Mouse (Mus musculus): ENCODE data around the gene Snn. TPM values are rescaled to one million over a fixed set of nuclear protein-coding genes. Genes with fewer than 3 reads are reported as not detected.

Snn gene
- polyA plus RNA-seq, 1 experiment from 2014 or later: 2.4 TPM

- Histone ChIP-seq H3K27ac (replicated peaks) (no peak overlapping the region), H3K27me3 (no peaks in the 10 kb centered on the region), H3K36me3 (replicated peaks) (no peaks in the 10 kb centered on the region), H3K9ac (no peak overlapping the region), H3K4me2 (no peak overlapping the region), H3K9me3 (replicated peaks) (no peaks in the 10 kb centered on the region), H3K4me3 (replicated peaks) (no peak overlapping the region), H3K4me1 (replicated peaks) (no peaks in the 10 kb centered on the region)
- ATAC-seq (ENCODE audit: insufficient read depth): no peak
- WGBS (ENCODE audit: insufficient replicate concordance): 62% methylated on average over 5 of the region's 5 CpGs
These were observed 37.1 kb upstream of the Snn start for GRCm38 (mm10) chr16:11023618-11024017.

DNA sequence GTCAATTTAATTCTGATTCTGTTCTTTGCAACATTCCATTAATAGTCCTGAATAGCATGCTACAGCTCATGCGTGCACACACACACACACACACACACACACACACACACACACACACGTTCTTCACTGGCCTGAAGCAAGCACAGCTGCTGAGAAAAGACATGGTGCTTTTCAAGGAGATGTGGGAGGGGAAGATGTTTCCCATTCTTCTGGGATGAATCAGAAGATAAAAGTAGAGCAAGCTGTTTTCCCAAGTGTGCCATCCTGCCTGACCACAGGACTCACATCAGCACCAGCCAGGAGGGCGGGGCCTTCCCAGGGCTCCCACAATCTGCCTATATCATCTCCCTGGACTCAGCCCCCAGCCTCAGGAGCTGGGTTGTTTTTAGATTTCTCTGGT is 35.9 kb upstream of the Snn start:
- ATAC-seq (ENCODE audit: insufficient read depth): no peak

GRCm38 (mm10) chr16:11028206-11028605 is 32.5 kb upstream of the Snn start:
- Histone ChIP-seq H3K9ac (no peak overlapping the region), H3K4me3 (replicated peaks) (no peak overlapping the region), H3K4me2 (no peak overlapping the region), H3K4me1 (replicated peaks) (no peaks in the 10 kb centered on the region), H3K9me3 (replicated peaks) (no peaks in the 10 kb centered on the region), H3K27me3 (no peaks in the 10 kb centered on the region), H3K27ac (replicated peaks) (no peak overlapping the region), H3K36me3 (replicated peaks) (no peaks in the 10 kb centered on the region)
- WGBS (ENCODE audit: insufficient replicate concordance): 64% methylated on average over 7 of the region's 7 CpGs
- no peak for ATAC-seq (ENCODE audit: insufficient read depth)

More for the DNA sequence above, 35.9 kb upstream of the Snn start:
- H3K4me3 ChIP-seq (replicated peaks): no peak overlapping the region
- no peak overlapping the region for H3K27ac ChIP-seq (replicated peaks)
- H3K27me3 ChIP-seq: no peaks in the 10 kb centered on the region
- H3K36me3 ChIP-seq (replicated peaks): no peaks in the 10 kb centered on the region
- H3K9me3 ChIP-seq (replicated peaks): no peaks in the 10 kb centered on the region
- 55% methylated on average over 3 of the region's 3 CpGs for WGBS (ENCODE audit: insufficient replicate concordance)
- H3K9ac ChIP-seq: no peak overlapping the region
- H3K4me1 ChIP-seq (replicated peaks): no peaks in the 10 kb centered on the region
- no peak overlapping the region for H3K4me2 ChIP-seq

GRCm38 (mm10) chr16:11030844-11031243 is 29.9 kb upstream of the Snn start:
- Histone ChIP-seq H3K4me2 (no peak overlapping the region), H3K9ac (no peak overlapping the region), H3K9me3 (replicated peaks) (no peaks in the 10 kb centered on the region), H3K4me3 (replicated peaks) (no peak overlapping the region), H3K36me3 (replicated peaks) (no peaks in the 10 kb centered on the region), H3K27ac (replicated peaks) (no peak overlapping the region), H3K27me3 (no peaks in the 10 kb centered on the region), H3K4me1 (replicated peaks) (no peaks in the 10 kb centered on the region)
- ATAC-seq (ENCODE audit: insufficient read depth): no peak
- 26% methylated on average over 4 of the region's 4 CpGs for WGBS (ENCODE audit: insufficient replicate concordance)

GRCm38 (mm10) chr16:11031320-11031719 is 29.4 kb upstream of the Snn start:
- Histone ChIP-seq H3K9me3 (replicated peaks) (no peaks in the 10 kb centered on the region), H3K4me3 (replicated peaks) (no peak overlapping the region), H3K9ac (no peak overlapping the region), H3K27me3 (no peaks in the 10 kb centered on the region), H3K27ac (replicated peaks) (no peak overlapping the region), H3K4me2 (no peak overlapping the region), H3K4me1 (replicated peaks) (no peaks in the 10 kb centered on the region), H3K36me3 (replicated peaks) (no peaks in the 10 kb centered on the region)
- WGBS (ENCODE audit: insufficient replicate concordance): 39% methylated on average over 3 of the region's 3 CpGs
- no peak for ATAC-seq (ENCODE audit: insufficient read depth)

- WGBS (ENCODE audit: insufficient replicate concordance): 0% methylated on average over 4 of the region's 4 CpGs
- H3K4me3 ChIP-seq (replicated peaks): no peak overlapping the region
- H3K4me1 ChIP-seq (replicated peaks): no peaks in the 10 kb centered on the region
- H3K9ac ChIP-seq: no peak overlapping the region
- ATAC-seq (ENCODE audit: insufficient read depth): no peak
- H3K9me3 ChIP-seq (replicated peaks): no peaks in the 10 kb centered on the region
- no peak overlapping the region for H3K4me2 ChIP-seq
- no peak overlapping the region for H3K27ac ChIP-seq (replicated peaks)
- H3K36me3 ChIP-seq (replicated peaks): no peaks in the 10 kb centered on the region
- no peaks in the 10 kb centered on the region for H3K27me3 ChIP-seq
These were observed 26.4 kb upstream of the Snn start for GRCm38 (mm10) chr16:11034193-11034803.

DNA sequence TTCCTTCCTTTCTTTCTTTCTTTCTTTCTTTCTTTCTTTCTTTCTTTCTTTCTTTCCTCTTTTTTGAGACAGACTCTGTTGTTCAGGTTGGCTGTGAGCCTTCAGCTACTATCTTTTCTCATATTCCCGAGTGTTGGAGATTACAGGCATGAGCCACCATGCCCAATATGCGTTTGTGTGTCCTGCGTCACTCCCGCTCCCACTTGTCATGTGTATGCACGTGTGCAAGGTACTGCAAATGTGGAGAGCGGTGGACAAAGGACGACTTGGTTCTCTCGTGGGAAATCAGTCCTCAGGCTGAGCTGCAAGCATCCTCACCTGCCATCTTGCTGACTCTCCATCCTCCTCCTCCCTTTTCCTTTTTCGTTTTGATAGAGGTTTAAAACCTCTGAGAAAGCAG is 25.5 kb upstream of the Snn start:
- ATAC-seq (ENCODE audit: insufficient read depth): no peak
- Histone ChIP-seq H3K36me3 (replicated peaks) (no peaks in the 10 kb centered on the region), H3K4me2 (no peak overlapping the region), H3K9ac (no peak overlapping the region), H3K4me1 (replicated peaks) (no peaks in the 10 kb centered on the region), H3K27me3 (no peaks in the 10 kb centered on the region), H3K9me3 (replicated peaks) (no peaks in the 10 kb centered on the region), H3K27ac (replicated peaks) (no peak overlapping the region), H3K4me3 (replicated peaks) (no peak overlapping the region)
- WGBS (ENCODE audit: insufficient replicate concordance): 66% methylated on average over 9 of the region's 9 CpGs

DNA sequence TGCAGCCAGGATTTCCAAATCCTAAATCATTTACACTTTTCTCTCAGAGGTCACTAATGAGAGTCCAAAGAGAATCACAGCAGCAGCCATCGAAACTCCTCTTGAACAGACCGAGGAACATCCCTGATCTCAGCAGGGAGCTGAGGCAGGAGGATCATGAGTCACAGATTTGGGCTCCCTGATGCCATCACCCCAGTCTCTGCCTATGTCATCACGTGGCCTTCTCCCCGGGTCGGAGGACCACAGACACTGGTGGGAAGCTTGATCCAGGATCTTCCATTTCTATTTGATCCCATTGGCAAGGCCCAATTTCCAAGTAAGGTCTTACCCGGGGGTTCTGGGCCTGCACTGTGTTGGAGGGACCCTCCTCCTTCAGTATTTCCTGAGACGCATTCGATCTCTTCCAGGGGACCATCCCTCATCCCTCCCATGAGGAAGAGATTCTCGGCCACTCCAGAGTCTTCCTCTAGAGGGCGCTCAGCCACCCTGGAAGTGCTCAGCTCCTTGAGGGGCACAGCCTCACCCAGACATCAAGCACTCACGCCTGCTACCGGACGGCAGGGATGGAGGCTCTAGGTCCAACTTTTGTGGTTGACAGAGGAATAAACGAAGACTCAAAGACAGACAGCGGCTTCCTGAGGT is 24.8 kb upstream of the Snn start:
- ATAC-seq (ENCODE audit: insufficient read depth): no peak
- WGBS (ENCODE audit: insufficient replicate concordance): 18% methylated on average over 15 of the region's 15 CpGs

DNA sequence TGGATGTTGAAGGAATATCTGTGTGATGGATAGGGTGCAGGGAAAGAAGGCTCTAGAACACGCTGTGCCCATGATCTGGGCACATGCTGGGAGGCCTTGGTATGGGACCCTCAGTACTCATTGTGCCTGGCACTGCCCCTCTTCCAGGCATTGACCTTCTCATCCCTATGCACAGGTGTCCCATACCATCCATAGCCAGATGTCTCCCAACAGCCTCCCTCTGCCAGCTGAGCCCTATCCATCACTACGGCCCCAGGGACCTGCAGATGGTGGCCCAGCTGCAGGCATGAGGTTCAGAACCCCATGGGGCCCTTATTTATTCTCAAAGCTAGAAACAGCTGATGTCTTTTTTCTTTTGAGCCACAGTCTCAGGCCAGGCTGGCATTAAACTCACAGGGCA is 20.1 kb upstream of the Snn start:
- 60% methylated on average over 2 of the region's 2 CpGs for WGBS (ENCODE audit: insufficient replicate concordance)
- no peaks in the 10 kb centered on the region for H3K36me3 ChIP-seq (replicated peaks)
- no peaks in the 10 kb centered on the region for H3K9me3 ChIP-seq (replicated peaks)
- no peak overlapping the region for H3K27ac ChIP-seq (replicated peaks)
- no peaks in the 10 kb centered on the region for H3K27me3 ChIP-seq
- H3K4me1 ChIP-seq (replicated peaks): no peaks in the 10 kb centered on the region
- no peak for ATAC-seq (ENCODE audit: insufficient read depth)
- no peak overlapping the region for H3K9ac ChIP-seq
- H3K4me3 ChIP-seq (replicated peaks): no peak overlapping the region
- no peak overlapping the region for H3K4me2 ChIP-seq

More for the DNA sequence above, 24.8 kb upstream of the Snn start:
- Histone ChIP-seq H3K9me3 (replicated peaks) (no peaks in the 10 kb centered on the region), H3K27ac (replicated peaks) (no peak overlapping the region), H3K4me1 (replicated peaks) (no peaks in the 10 kb centered on the region), H3K9ac (no peak overlapping the region), H3K36me3 (replicated peaks) (no peaks in the 10 kb centered on the region), H3K4me3 (replicated peaks) (no peak overlapping the region), H3K4me2 (no peak overlapping the region), H3K27me3 (no peaks in the 10 kb centered on the region)

DNA sequence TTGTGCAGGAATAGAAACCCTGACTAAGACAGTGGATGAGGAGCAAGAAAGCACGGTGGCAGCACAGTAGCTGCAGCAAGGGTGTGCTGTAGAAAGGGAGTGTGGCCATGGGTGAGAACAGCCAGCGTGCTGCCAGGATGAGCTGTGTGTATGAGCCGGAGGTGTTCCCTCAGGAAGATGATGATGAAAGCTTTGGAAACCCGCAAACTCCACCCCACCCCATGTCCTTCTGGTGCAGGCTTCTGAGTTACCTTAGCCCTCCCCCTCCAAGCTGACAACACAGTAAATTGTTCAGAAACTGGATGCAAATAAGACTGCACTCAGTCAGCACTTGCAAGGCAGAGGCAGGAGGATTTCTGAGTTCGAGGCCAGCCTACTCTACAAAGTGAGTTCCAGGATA is 17.5 kb upstream of the Snn start:
- Histone ChIP-seq H3K27ac (replicated peaks) (no peak overlapping the region), H3K36me3 (replicated peaks) (no peaks in the 10 kb centered on the region), H3K9ac (no peak overlapping the region), H3K9me3 (replicated peaks) (no peaks in the 10 kb centered on the region), H3K4me1 (replicated peaks) (no peaks in the 10 kb centered on the region), H3K4me2 (no peak overlapping the region), H3K27me3 (no peaks in the 10 kb centered on the region), H3K4me3 (replicated peaks) (no peak overlapping the region)
- WGBS (ENCODE audit: insufficient replicate concordance): 59% methylated on average over 5 of the region's 5 CpGs
- no peak for ATAC-seq (ENCODE audit: insufficient read depth)

DNA sequence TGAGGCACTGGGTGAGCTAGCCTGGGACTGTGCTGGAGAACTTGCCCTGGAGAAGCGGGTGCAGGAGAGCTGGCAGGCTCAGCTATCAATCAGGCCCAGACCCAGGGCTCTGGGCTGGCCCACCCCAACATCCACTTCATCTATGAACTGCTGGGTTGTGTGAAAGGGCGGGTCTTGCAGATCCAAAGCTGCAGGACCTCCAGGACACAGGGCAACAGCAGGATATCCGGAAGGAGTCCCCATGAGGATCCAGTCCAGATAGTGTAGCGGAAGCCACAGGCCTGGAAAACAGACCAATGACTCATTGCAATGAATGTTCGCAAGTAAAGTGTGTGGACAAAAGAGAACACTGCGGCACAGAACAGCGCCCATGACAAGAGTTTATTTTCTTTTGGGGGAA is 14.3 kb upstream of the Snn start:
- Histone ChIP-seq H3K9ac (no peak overlapping the region), H3K4me1 (replicated peaks) (no peaks in the 10 kb centered on the region), H3K4me2 (no peak overlapping the region), H3K27ac (replicated peaks) (no peak overlapping the region), H3K27me3 (no peaks in the 10 kb centered on the region), H3K36me3 (replicated peaks) (no peaks in the 10 kb centered on the region), H3K4me3 (replicated peaks) (no peak overlapping the region), H3K9me3 (replicated peaks) (no peaks in the 10 kb centered on the region)
- 68% methylated on average over 7 of the region's 7 CpGs for WGBS (ENCODE audit: insufficient replicate concordance)
- peak; percentile 44; the same call in 1 of the 2 replicates for ATAC-seq (ENCODE audit: insufficient read depth)

DNA sequence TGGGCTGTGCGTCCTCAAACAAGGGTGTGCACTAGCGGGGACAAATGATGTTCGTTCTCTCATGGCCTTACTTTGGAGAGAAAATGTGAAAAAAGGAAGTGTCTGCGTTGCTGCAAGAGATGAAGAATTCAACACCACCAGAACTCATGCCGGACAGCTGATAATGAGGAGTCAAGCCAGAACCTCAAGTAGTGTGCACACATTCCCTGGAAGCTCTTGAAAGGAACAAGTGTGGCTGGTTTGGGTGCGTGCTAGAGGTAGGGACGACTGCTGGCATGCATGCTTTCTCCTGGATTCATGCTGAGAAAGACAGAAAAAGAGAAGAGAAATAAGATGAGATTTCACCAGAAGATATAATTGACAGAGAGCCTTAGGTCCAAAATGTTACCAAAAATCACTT is 13.6 kb upstream of the Snn start:
- Histone ChIP-seq H3K36me3 (replicated peaks) (no peaks in the 10 kb centered on the region), H3K4me2 (no peak overlapping the region), H3K27me3 (no peaks in the 10 kb centered on the region), H3K9me3 (replicated peaks) (no peaks in the 10 kb centered on the region), H3K4me3 (replicated peaks) (no peak overlapping the region), H3K27ac (replicated peaks) (no peak overlapping the region), H3K4me1 (replicated peaks) (no peaks in the 10 kb centered on the region), H3K9ac (no peak overlapping the region)
- no peak for ATAC-seq (ENCODE audit: insufficient read depth)
- WGBS (ENCODE audit: insufficient replicate concordance): 37% methylated on average over 7 of the region's 7 CpGs
